Comparison of ENCODE assay signal across 8 mouse cellular contexts in genomic region chr8:106937081-106937800, GRCm38 (mm10). TPM values are rescaled to one million over a fixed set of nuclear protein-coding genes. Genes with fewer than 3 reads are reported as not detected.
DNase-seq lines count a peak whose midpoint lies in the region; ATAC-seq and TF ChIP-seq lines count a peak whose summit lies in the region.

No protein-coding gene starts in this region.

- peak overlapping the region; percentile 91 for H3K4me3 ChIP-seq in lung, embryonic 14.5 days (ENCODE audit: low read depth, low read length)
- peak overlapping the region; percentile 40 for H3K4me3 ChIP-seq in cortical plate, adult 2 months (ENCODE audit: insufficient read depth, low read length)
- H3K4me3 ChIP-seq in intestine, embryonic 15.5 days (replicated peaks): peak overlapping the region; percentile 78
- H3K4me3 ChIP-seq in neural tube, embryonic 15.5 days (replicated peaks): peak overlapping the region; percentile 83

- no peaks in the 10 kb centered on the region for H3K9me3 ChIP-seq in lung, embryonic 14.5 days (ENCODE audit: low read depth, low read length)
- no peaks in the 10 kb centered on the region for H3K9me3 ChIP-seq in intestine, embryonic 15.5 days
- no peaks in the 10 kb centered on the region for H3K9me3 ChIP-seq in neural tube, embryonic 15.5 days (replicated peaks)

- 26% methylated on average over 14 of the region's 14 CpGs for WGBS in lung, embryonic 14.5 days
- 24% methylated on average over 14 of the region's 14 CpGs for WGBS in intestine, embryonic 15.5 days
- 23% methylated on average over 14 of the region's 14 CpGs for WGBS in neural tube, embryonic 15.5 days

- no peak for ATAC-seq in lung, embryonic 14.5 days (ENCODE audit: insufficient read depth)
- no peak for ATAC-seq in intestine, embryonic 15.5 days
- ATAC-seq in neural tube, embryonic 15.5 days (ENCODE audit: low FRiP score): no peak

- peak overlapping the region; percentile 82 for H3K4me2 ChIP-seq in lung, embryonic 14.5 days
- peak overlapping the region; percentile 77 for H3K4me2 ChIP-seq in intestine, embryonic 15.5 days (replicated peaks)
- H3K4me2 ChIP-seq in neural tube, embryonic 15.5 days: peak overlapping the region; percentile 87

- no peak for TF ChIP-seq POLR2A in cortical plate, adult 2 months (IDR thresholded peaks at IDR 0.05; ENCODE audit: extremely low read depth, insufficient read depth, low read length)

- H3K27me3 ChIP-seq in lung, embryonic 14.5 days (ENCODE audit: insufficient read depth, low read length): no peaks in the 10 kb centered on the region
- H3K27me3 ChIP-seq in intestine, embryonic 15.5 days (replicated peaks): no peaks in the 10 kb centered on the region
- peaks cover 15% of the 10 kb centered on the region for H3K27me3 ChIP-seq in neural tube, embryonic 15.5 days (replicated peaks)

- peak overlapping the region; percentile 93 for H3K9ac ChIP-seq in lung, embryonic 14.5 days
- peak overlapping the region; percentile 94; the same call in 1 of the 2 replicates for H3K9ac ChIP-seq in intestine, embryonic 15.5 days
- peak overlapping the region; percentile 64 for H3K9ac ChIP-seq in neural tube, embryonic 15.5 days (replicated peaks)

- H3K27ac ChIP-seq in lung, embryonic 14.5 days (ENCODE audit: low read depth): no peak overlapping the region
- H3K27ac ChIP-seq in cortical plate, adult 2 months (ENCODE audit: insufficient read depth, low read length): no peak overlapping the region
- H3K27ac ChIP-seq in intestine, embryonic 15.5 days: no peak overlapping the region
- H3K27ac ChIP-seq in neural tube, embryonic 15.5 days (replicated peaks): peak overlapping the region; percentile 91

- no peak for TF ChIP-seq CTCF in lung, embryonic 14.5 days (IDR thresholded peaks at IDR 0.05; ENCODE audit: low read depth)
- no peak for TF ChIP-seq CTCF in cortical plate, adult 2 months (IDR thresholded peaks at IDR 0.05; ENCODE audit: extremely low read depth, insufficient read depth, low read length)

- H3K36me3 ChIP-seq in lung, embryonic 14.5 days (ENCODE audit: insufficient read depth): 0 out of 2 replicates have a peak, but pooled peaks cover 2% of the 10 kb centered on the region
- H3K36me3 ChIP-seq in intestine, embryonic 15.5 days: no peaks in the 10 kb centered on the region
- H3K36me3 ChIP-seq in neural tube, embryonic 15.5 days: no peaks in the 10 kb centered on the region

- DNase-seq in lung, embryonic 14.5 days: peak; percentile 24
- DNase-seq in lung, postnatal 14 days: no peak
- DNase-seq in right cerebral cortex, postnatal 25 days: no peak
- no peak for DNase-seq in adrenal gland, postnatal 25 days
- DNase-seq in Muller cell, postnatal 12 days (ENCODE audit: inconsistent ontology term): no peak

- H3K4me1 ChIP-seq in lung, embryonic 14.5 days (ENCODE audit: insufficient read depth): peaks cover 10% of the 10 kb centered on the region; the same call in 1 of the 2 replicates
- H3K4me1 ChIP-seq in cortical plate, adult 2 months (ENCODE audit: control insufficient read depth, insufficient read depth, low read length): peaks cover 5% of the 10 kb centered on the region; the same call in 1 of the 2 replicates
- peaks cover 11% of the 10 kb centered on the region for H3K4me1 ChIP-seq in intestine, embryonic 15.5 days (replicated peaks)
- H3K4me1 ChIP-seq in neural tube, embryonic 15.5 days: peaks cover 30% of the 10 kb centered on the region

RNA-seq across cellular contexts. Expression of gene Sntb2, which starts 1.7 kb away (rescaled TPM):
- polyA plus RNA-seq in lung, embryonic 14.5 days (2014; fragmentation: Nextera tagmentation; extraction: Ambion mirVana): 21.1 and 22.1 TPM in 2 replicates
- 8.7 and 9.3 TPM in 2 replicates for polyA plus RNA-seq in cortical plate, adult 2 months (2012; rRNA removed)
- polyA plus RNA-seq in intestine, embryonic 15.5 days (2015; fragmentation: Nextera tagmentation; extraction: Ambion mirVana): 11.3 and 11.4 TPM in 2 replicates
- 6.6 and 8.7 TPM in 2 replicates for polyA plus RNA-seq in neural tube, embryonic 15.5 days (2015; fragmentation: Nextera tagmentation; extraction: Ambion mirVana)
- total RNA-seq in adrenal gland, postnatal 25 days (2021): 31.4 and 52.7 TPM in 2 replicates

RNA-seq across cellular contexts. Expression of gene Utp4, which starts 43.8 kb away (rescaled TPM):
- 79.2 and 80.4 TPM in 2 replicates for polyA plus RNA-seq in lung, embryonic 14.5 days (2014; fragmentation: Nextera tagmentation; extraction: Ambion mirVana)
- 30.6 and 31.1 TPM in 2 replicates for polyA plus RNA-seq in cortical plate, adult 2 months (2012; rRNA removed)
- polyA plus RNA-seq in intestine, embryonic 15.5 days (2015; fragmentation: Nextera tagmentation; extraction: Ambion mirVana): 67.1 and 71.1 TPM in 2 replicates
- polyA plus RNA-seq in neural tube, embryonic 15.5 days (2015; fragmentation: Nextera tagmentation; extraction: Ambion mirVana): 41.7 and 49.8 TPM in 2 replicates
- total RNA-seq in adrenal gland, postnatal 25 days (2021): 39.6 and 47.2 TPM in 2 replicates

Comparison
In these comparisons a context has a peak if more than half of its experiments do, and no peak if none do; other contexts are left out.
1. H3K4me3 ChIP-seq: peak in every context shown above with its lines; median percentile 91 in lung, embryonic 14.5 days; 83 in neural tube, embryonic 15.5 days; 78 in intestine, embryonic 15.5 days; 40 in cortical plate, adult 2 months.